Mouse (Mus musculus) urinary bladder, postnatal 4 days (tissue): ENCODE measurements around the gene Lig4.

Source experiments
- DNase-seq, 2 experiments: peaks; one replicate each; pipeline ENCODE4 v3.0.0; 2021 to 2022; ENCODE audit warnings: low spot score in 2 of 2

Lig4 gene

DNA sequence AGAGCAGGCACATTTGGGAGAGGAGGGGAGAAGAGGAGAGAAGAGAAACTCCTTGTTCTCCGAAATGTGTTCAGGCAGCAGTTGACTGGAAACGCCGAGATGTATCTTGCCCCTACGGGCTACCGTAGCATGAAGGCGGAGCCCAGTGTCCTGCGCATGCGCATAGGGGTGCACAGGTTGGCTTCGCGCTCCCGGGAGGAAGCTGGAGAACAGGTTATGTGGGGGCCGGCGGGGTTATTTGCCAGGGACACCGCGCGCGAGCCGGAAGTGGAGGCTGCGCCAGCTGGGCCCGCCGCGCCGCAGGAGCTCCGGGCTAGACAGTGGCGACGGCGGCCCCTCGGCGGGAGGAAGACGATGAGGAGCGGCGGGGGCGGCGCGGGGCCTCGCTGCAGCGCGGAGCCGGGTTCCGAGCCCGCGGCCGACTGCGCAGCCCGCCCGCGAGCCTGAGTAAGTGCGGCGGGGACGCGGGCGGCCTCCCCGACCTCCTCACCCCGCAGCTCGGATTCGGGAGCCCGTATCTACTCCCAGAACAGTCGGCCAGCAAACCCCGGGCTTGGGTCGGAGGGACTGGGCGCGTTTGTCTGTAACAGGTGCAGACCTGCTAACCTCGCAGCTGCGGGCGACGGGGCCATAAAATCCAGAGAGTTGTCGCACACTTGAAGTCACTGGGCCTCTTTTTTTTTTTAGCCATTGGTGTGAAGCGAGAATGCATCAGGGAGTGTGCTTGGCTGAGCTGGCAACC is at the start of gene Lig4, which contains the start of gene Abhd13:
Lig4 (minus strand) TSS at position 114 of the 742 bp plus-strand sequence.
Abhd13 (plus strand) TSS at position 135 of the 742 bp plus-strand sequence.
- peak; percentile 97 to 99 for DNase-seq

DNA sequence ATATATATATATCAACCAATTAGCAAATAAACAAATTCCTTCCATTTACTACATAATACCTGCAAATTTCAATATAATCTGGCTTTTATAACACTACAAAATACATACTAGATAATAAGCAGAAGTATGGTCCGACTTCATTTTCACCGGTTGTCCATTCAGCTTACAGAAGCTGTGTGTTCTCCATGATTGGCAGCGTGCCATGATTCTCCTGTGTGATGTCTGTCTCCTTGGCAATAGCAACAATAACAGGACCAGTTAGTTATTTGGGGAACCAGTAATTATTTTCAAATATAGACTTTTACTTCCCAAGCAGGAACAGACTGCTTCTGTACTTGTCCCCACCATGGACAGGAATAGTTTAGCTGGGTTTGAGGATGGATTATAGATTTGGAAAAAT is 39.7 kb upstream of the Lig4 start:
- no peak for DNase-seq

DNA sequence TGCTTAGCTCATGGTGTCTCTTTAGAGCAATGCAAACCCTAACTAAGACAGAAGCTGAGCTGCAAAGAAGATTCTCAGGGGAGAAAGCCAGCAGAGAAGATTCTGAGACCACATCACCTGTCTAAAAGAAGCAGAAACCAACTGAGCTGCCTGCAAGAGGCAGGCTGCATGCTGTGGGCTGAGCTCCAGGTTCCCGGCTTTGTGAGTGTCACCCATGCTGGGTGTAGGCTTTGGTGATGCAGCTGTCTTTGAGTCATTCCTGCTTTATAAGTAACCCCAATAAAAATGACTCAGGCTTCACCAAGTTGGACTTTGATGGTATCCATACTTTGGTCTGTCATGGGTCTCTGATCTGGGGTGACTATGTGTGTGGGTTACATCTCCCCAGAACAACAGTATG is 38.8 kb upstream of the Lig4 start:
- no peak for DNase-seq

DNA sequence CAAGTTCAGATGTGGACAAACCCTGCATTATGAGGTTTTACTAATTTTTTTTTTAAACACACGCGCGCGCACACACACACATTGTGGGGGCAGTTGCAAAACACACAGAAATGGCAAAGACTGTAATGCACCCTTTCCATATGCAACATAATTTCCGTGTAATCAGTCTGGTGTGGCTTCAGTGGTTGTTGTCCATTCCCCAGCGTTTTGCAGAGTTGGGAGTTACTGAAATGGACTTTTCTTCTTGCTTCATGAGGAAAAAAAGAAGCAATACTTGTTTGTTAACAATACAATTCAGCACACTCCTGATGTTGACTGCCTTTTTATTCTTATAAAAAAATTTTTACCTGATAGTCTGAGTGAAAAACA is 30.2 kb upstream of the Lig4 start:
- DNase-seq, result no peak

DNA sequence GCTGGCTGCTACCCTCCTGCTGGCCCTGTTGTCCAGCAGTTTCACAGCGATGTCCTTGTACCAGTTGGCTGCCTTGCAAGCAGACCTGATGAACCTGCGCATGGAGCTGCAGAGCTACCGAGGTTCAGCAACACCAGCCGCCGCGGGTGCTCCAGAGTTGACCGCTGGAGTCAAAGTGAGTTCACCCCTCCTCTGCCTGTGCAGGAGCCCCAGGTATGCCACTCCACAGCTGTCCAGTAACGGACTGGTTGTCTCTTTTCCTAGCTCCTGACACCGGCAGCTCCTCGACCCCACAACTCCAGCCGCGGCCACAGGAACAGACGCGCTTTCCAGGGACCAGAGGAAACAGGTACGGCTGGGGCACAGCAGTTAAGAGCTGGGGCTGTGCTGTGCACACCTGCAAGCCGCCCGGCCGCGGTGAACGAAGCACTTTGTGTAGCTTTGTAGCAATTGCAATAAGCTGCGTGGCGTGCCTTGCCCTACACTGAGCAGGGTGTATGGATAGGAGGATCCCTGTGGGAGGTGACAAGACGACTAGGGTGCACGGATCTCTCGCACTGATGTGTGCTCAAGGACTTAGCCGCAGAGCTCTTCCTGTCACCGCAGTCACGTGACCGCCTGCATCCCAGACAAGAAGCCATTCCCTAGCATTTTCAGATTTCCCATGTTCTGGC is 29.6 kb upstream of the Lig4 start:
- DNase-seq, result peak in 1 of 2 experiments; percentile 18

DNA sequence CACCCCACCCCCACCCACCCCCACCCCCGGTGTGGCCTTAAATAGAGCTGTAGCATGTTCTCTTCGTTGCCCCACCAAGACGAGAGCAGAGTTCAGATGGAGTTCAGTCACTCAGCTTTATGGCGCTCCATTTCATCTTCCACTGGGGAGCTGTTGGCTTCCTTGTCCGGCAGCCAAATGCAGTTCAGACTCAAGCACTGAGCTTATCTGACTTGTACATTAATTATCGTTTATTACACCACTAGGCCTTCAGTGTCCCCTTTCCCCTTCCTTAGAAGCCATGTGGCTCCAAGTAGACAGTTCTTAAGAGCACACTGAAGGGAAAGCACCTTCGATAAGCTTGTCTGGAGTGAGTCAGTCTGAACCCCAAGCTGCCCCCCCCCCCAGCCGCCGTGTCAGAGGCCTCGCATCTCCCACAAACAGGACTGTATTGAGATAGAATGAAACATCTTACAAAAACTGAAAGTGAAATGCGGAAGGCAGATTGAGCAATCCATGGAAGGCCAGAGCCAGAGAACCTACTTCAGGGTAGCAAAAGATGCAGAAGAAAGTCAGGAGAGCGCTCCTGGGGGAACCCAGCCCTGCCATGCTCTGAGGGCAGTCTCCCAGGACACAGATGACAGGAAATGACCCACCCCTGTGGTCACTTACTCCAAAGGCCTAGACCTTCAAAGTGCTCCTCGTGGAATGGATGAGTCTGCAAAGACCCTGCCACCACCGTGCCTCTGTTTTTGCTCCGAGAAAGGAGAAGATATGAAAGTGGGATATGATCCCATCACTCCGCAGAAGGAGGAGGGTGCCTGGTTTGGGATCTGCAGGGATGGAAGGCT is 28.9 kb upstream of the Lig4 start, which contains the start of gene Tnfsf13b:
Tnfsf13b (plus strand) TSS at position 312 of the 830 bp plus-strand sequence.
- DNase-seq, result no peak

DNA sequence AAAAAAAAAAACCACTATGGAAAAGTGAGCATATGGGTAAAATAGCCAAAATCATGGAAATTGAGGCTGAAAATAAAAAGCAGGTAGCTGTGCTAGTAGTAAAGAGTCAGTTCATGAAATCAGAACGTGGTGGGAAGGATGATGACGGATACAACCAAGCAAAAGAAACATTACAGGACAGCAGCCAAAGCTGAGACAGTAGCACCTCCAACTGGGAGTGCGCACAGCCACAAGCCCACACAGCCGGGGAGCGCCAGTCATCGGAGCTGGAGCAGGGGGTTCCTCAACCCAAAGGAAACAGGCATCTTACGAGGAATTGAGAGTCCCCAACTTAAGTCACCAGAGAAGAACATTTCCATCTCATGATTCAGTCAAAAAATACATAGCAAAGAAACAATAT is 26.6 kb upstream of the Lig4 start:
- no peak for DNase-seq

DNA sequence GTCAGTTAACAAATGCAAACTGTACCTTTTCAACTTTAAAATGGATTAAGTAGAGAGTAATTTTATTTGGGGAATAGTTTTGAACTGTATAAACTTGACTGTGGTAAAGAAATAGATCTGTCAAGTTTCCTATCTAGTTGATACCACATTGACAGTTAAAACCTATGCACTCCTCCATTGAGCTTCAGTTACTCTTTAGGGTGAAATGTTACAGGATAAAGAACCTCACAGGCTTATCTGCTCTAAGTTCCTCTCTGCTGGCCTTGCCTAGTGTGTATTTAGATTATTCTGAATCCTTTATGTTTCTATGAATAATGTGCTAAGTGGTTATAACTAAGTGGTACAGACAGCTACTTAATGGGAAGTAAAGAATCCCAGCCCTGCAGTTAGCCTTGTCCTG is 2.7 kb upstream of the Lig4 start:
- DNase-seq, result no peak

DNA sequence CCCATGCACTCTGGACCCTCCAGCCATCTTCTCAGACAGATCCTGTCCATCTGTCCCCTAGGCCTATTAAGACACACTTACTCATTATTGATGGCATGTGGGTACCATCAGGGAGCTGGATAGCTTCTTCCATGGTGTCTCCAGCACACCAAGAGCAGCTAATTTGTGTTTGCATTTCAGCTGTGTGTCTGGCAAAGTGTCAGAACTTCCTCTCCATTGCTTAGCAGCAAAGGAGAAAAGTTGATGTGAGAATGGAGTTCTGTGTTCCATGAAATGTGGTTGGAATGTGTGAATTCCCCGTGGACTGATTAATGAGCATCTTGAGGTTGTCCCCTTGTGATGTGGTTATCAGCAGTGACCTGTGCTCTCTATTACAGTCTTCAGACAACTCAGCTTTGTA is 2.3 kb upstream of the Lig4 start:
- no peak for DNase-seq

DNA sequence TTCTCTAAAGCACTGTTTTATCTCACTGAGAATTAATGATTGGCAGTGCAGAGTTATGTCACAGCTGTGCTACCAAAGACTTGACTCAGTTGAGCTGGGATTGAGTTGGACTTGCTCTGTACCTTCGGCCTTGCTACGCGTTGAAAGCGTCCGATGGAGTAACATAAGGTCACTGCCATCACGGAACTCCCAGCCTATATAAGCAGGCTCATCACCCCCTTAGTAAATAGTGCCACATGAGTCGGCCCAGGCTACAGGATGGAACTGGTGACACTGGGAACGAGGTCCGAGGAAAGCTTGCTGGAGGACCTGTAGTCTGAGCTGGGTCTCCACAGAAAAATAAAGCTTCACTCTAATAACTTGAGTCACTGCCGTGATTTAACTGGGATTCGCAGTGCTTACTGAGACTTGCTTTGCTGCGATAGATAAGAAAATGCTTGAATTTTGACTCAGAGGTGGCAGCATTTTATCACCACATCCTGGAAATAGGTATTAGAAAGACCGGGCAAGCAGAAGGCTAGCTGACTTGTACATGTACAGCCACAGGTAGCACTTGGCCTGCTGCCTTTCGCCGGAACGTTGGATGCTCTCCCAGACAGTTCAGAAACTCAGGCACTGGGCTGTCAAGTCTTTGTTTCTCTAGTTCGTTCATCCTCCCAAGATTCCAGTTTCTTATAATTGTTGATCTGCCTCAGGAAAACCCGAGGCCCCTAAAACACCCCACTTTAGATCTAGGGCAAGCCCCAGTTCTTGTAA is 1.2 kb upstream of the Lig4 start:
- no peak for DNase-seq

DNA sequence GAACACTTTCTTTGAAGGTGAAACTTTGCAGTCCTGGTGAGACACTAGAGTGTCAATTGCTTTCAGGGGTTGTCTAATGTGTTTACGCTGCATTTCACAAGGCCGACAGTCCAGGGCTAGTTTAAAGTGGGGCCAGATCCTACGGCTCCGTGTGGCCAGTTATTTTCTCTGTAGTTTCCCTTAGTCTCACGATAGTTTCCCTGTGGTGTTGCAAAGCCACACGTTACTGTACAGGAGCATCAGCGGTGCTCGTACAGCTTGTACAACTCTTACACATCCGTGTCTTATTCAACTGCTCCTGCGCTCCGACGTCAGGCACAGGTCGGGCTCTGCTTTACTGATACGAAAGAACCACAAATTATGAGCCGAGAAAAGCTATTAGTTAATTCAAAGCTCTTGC is 470 bp downstream of the Lig4 start:
- no peak for DNase-seq

DNA sequence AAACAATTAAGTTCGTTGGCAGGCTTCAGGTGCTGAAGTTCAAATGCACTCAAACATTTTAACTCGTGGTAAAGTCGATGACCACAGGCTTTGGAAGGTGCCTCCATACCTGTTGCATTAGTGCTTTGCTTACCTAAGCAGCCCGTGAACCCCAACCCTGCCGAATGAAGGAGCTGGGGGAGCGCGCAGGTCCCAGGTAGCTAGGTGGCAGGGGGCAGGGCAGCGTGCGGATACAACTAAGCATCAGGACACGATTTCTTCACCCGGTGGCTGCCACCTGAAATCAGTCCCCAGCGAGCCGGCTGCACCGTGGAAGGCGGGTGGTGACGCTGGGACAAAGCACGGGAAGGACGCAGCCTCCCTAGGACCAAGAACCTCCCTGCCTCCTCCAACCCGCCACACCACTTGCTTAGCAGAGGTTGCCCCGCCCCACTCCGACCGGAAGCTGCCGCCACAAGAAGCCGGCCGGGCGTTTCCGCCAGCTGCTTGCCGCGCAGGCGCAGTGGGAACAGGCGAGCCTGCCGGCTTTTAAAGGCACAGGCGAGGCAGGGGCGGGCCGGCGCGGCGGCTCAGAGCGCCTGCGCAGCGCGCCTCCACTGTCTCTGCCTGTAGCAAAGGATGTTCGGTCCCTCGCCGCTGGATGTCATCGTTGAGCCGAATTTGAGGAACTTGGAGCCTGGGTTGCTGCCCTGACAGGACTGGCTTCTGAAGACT is 1.4 kb downstream of the Lig4 start:
- peak; percentile 98 to 99 for DNase-seq

DNA sequence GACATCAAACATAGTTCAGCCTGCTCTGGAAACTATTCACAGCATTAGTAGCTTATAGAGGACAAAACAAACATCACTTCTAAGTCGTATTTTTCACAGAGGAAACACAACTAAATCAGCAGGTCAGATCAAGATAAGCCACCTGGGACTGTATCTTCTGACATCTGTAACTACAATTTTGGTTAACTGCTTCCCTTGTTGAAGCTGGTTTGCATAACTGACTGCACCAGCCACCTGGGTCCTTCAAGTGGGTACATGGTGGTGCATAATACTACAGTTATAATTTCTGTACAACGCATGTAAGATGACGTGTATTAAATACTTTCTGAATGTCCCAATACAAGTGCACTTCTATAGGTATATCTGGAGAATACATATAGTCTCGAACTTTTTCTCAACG is 2.2 kb downstream of the Lig4 start:
- no peak for DNase-seq

DNA sequence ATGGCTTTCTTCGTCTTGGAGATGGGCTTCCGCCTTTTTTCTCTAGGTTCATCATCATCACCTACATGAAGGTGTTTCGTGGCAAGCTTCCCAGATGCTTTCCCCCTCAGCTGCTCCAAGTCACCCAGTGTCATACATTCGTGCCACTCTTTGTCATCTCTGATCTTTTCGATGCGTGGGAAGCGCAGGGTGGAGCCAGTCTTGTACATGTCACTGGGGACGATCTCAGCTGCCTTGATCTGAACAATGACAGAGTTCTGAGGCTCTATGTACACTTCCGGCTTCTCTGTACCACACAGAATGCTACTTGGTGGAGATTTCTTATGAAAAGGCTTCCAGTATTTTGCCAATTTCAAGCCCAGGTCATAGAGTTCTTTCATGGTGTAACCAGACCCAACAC is 5.6 kb downstream of the Lig4 start:
- DNase-seq, result no peak

DNA sequence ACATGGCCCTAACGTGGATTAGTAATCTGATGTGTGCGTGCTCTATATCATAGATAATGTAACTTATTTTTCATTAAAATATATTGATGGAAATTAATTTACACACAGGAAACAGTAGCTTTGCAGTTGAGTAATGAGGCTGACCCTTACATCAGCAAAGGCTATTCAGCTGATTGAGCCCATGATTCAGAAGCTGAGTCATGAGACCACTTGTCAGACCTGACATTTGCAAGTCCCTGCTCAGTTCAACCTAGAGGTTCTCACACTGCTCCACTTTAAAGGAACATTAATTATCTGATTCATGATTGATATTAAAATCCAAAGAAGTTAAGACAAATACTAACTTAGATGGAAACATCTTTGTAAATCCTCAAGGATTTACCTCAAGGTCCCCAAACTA is 17.6 kb downstream of the Lig4 start:
- no peak for DNase-seq

DNA sequence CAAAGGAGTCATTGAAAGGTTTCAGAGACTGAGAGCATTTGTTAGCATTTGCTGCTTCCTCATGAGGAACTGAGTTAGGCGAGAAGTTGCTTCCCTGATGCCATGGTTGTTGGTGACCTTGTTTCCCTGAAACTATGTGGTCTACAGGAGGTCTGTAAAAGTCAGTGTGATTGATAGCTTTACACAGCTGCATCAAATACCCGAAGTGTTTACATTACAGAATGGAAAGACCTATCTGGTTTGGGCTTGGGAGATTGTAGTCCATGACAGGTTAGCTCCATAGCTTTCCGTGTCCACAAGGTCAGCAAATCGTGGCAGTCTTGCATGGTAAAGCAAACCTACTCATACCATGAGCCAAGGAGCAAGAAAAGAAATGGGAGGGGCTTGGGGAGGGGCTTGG is 19.1 kb downstream of the Lig4 start:
- DNase-seq, result no peak

DNA sequence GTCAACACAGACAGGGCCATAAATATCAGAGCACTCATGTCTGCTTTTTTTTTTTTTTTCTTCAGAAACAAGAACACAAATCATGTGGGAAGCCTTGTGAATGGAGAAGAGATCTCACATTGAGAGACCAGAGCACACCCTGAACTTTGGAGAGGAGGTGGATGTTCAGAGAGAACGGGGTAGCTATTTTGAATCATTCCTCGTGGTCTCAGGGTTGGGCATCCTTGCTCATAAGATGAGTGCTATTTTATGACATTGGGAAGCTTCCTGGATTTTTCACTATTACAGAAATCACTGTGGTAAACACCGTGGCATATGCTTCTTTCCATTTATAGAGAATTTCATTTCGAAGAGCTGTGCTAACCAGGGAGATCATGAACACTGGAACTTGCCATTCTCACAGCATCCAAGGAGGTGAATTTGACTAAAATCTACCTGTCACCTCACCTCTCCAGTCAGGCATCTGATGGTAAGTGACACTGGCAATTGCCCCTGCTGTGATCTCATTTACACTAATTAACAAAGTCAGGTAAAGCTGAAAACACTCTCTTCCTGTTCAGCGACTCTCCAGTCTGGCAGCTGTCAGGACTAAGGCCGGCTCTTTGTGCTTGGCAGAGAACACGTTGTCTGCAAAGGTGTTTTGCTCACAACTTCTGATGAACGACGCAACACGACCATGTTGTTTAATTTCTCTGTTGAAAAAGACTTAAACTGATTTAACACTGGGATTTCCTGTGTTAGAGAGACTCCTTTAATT is 28.2 kb downstream of the Lig4 start:
- no peak for DNase-seq

DNA sequence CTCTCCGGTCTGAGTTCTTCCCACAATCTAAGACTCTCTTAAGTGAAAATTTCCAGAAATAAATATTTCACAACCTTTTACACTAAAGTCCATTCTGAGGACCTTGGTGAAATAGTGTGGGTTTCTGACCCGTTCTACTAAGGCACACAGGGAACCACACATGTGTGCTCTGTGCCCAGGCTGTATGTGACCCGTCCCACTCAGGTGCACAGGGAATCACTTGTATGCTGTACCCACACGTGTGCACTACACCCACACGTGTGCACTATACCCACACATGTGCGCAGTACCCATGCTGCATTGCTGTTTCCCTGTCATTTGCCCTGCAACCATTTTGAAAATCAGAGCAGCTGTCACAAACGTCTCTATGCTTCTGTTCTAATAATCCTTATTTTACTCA is 41.9 kb downstream of the Lig4 start:
- no peak for DNase-seq

DNA sequence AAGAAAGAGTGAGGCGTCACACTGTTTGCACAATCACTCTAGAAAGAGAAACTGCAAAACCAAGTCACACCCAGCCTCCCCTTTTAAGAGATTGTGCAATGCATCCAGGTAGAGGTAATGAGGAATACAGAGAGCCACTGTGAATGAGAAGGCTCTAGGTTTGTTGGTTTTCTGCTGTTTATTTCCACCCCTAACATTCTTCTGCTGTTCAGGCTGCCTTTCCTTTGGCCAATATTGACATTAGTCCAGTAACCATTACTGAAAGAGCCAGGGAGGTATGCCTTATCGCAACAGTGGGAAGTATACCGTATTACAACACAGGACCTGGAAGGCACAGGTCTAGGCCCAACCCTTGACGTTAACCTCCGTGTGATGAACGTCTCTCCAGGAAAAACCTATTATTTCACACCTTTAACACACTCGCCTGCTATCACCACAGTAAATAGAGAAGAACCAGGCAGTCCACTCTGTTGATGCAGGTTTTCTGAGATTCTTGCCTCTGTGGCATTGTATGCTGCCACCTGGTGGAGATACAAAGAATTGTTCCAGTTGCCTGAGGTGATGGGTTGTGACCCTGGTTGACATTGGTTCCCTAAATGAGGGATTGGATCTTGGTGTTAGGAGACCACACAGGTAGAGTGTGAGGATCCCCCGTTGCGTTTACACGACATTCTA is 42.5 kb downstream of the Lig4 start:
- DNase-seq, result peak in 1 of 2 experiments; percentile 23

DNA sequence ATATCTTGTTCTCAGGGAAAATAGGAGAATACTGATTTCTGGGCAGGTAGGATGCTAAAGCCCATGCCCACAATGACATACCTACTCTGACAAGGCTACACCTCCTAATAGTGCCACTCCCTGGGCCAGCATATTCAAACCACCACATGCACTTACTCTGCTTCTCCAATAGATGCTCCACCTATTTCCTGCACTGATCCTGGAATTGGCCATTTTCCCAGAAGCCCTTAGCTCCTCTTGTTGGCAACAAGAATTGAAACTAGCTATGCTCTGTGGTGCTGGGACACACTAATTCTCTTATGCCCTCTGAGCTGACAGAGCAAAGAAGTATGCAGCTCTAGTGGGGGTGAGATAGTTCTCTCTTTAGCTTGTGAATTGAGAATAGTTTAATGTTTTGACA is 44.8 kb downstream of the Lig4 start:
- DNase-seq, result no peak
